In genomic region chr14:30825476-30826131, GRCm38 (mm10) we compare ENCODE assay signal across 7 mouse cellular contexts. TPM values are rescaled to one million over a fixed set of nuclear protein-coding genes. Genes with fewer than 3 reads are reported as not detected.
A peak's percentile ranks its signal among the peaks of the same experiment; 100 is the strongest.
DNase-seq lines count a peak whose midpoint lies in the region; ATAC-seq lines count a peak whose summit lies in the region.

Gene Tmem110, plus strand, starts transcription at chr14:30825590.

- peak within 1 kb of the TSS; percentile 66 for H3K27ac ChIP-seq in intestine, embryonic 16.5 days (ENCODE audit: low read length)
- H3K27ac ChIP-seq in midbrain, embryonic 11.5 days (ENCODE audit: low read depth, low read length) = peak within 1 kb of the TSS; percentile 44

- H3K27me3 ChIP-seq in intestine, embryonic 16.5 days (replicated peaks; ENCODE audit: control insufficient read depth, insufficient read depth, low read length) = no peaks in the 10 kb centered on the region
- no peaks in the 10 kb centered on the region for H3K27me3 ChIP-seq in midbrain, embryonic 11.5 days (ENCODE audit: control insufficient read depth, insufficient read depth, low read length)

- peak; percentile 77 to 82 for DNase-seq in adrenal gland, adult 18-20 months (ENCODE audit: low spot score in 2 of 2)
- peak; percentile 93 for DNase-seq in embryo, embryonic 11 days
- DNase-seq in gastrocnemius, postnatal 36 days = peak; percentile 74 to 76
- peak; percentile 84 for DNase-seq in left cerebral cortex, postnatal 36 days (ENCODE audit: low spot score in 2 of 2)
- peak; percentile 97 for DNase-seq in midbrain, embryonic 11.5 days (ENCODE audit: low spot score, missing footprints)
- DNase-seq in skeletal muscle tissue, adult 2 months (ENCODE audit: low read depth, low spot score) = peak; percentile 57

- intact Hi-C loops in gastrocnemius, postnatal 36 days (cut with DNase I) = loop anchor here (5.0 kb wide), 1 partner anchor 57 kb away; no protein-coding TSS in a partner anchor
- intact Hi-C loops in left cerebral cortex, postnatal 36 days (cut with DNase I) = loop anchor here (5.0 kb wide), 1 partner anchor 37 kb away; no protein-coding TSS in a partner anchor

- no peaks in the 10 kb centered on the region for H3K9me3 ChIP-seq in intestine, embryonic 16.5 days (ENCODE audit: control insufficient read depth, low read length)
- H3K9me3 ChIP-seq in midbrain, embryonic 11.5 days (ENCODE audit: control insufficient read depth, low read length) = no peaks in the 10 kb centered on the region

- WGBS in intestine, embryonic 16.5 days = under 1% methylated on average over 66 of the region's 68 CpGs
- under 1% methylated on average over 68 of the region's 68 CpGs for WGBS in midbrain, embryonic 11.5 days

- H3K9ac ChIP-seq in intestine, embryonic 16.5 days (ENCODE audit: low read depth, low read length) = peak within 1 kb of the TSS; percentile 90
- H3K9ac ChIP-seq in midbrain, embryonic 11.5 days (ENCODE audit: low read length) = peak within 1 kb of the TSS; percentile 88

- H3K4me3 ChIP-seq in intestine, embryonic 16.5 days (ENCODE audit: low read length) = peak within 1 kb of the TSS; percentile 96
- H3K4me3 ChIP-seq in midbrain, embryonic 11.5 days (ENCODE audit: low read depth, low read length) = peak within 1 kb of the TSS; percentile 84

- peak; percentile 96 for ATAC-seq in intestine, embryonic 16.5 days
- peak; percentile 97 for ATAC-seq in midbrain, embryonic 11.5 days (ENCODE audit: low FRiP score)

- H3K4me1 ChIP-seq in intestine, embryonic 16.5 days (ENCODE audit: control insufficient read depth, insufficient read depth, low read length) = peaks cover 40% of the 10 kb centered on the region
- peaks cover 13% of the 10 kb centered on the region for H3K4me1 ChIP-seq in midbrain, embryonic 11.5 days (ENCODE audit: control insufficient read depth, insufficient read depth, low read length)

- H3K4me2 ChIP-seq in intestine, embryonic 16.5 days (ENCODE audit: low read depth, low read length) = peak within 1 kb of the TSS; percentile 89
- peak within 1 kb of the TSS; percentile 74 for H3K4me2 ChIP-seq in midbrain, embryonic 11.5 days

- no peaks in the 10 kb centered on the region for H3K36me3 ChIP-seq in intestine, embryonic 16.5 days (ENCODE audit: control insufficient read depth, insufficient read depth, low read length)
- H3K36me3 ChIP-seq in midbrain, embryonic 11.5 days (ENCODE audit: control insufficient read depth, insufficient read depth, low read length) = no peaks in the 10 kb centered on the region

RNA-seq across cellular contexts. Expression of gene Tmem110, which starts in this region (rescaled TPM):
- 10 to 100 TPM; 16.9 to 25.7 TPM for total RNA-seq in adrenal gland, adult 18-20 months (2021)
- total RNA-seq in gastrocnemius, postnatal 36 days (2021) = 1 to 10 TPM; 6.2 to 7.0 TPM
- polyA plus RNA-seq in intestine, embryonic 16.5 days (2015; fragmentation: Nextera tagmentation; extraction: Ambion mirVana) = 18.6 and 20.6 TPM in 2 replicates
- 10 to 100 TPM; 23.4 to 24.2 TPM for total RNA-seq in left cerebral cortex, postnatal 36 days (2021)
- 22.0 and 23.3 TPM in 2 replicates for polyA plus RNA-seq in midbrain, embryonic 11.5 days (2014; fragmentation: Nextera tagmentation; extraction: Ambion mirVana)

Comparison
In these comparisons a context has a peak if more than half of its experiments do, and no peak if none do; other contexts are left out.
1. Peak in every context shown above with its lines: DNase-seq, ATAC-seq, H3K4me3 ChIP-seq and H3K27ac ChIP-seq.